Mouse (Mus musculus): ENCODE results near the gene Ftsj3. TPM values are rescaled to one million over a fixed set of nuclear protein-coding genes. Genes with fewer than 3 reads are reported as not detected.
"Not testable (repeated sequence)": the region's sequence is repeated elsewhere in the genome, so short reads cannot be mapped to it uniquely, and the experiment has no call there.

The Ftsj3 gene
- polyA plus RNA-seq, 1 experiment from 2014 or later = 102 TPM

DNA sequence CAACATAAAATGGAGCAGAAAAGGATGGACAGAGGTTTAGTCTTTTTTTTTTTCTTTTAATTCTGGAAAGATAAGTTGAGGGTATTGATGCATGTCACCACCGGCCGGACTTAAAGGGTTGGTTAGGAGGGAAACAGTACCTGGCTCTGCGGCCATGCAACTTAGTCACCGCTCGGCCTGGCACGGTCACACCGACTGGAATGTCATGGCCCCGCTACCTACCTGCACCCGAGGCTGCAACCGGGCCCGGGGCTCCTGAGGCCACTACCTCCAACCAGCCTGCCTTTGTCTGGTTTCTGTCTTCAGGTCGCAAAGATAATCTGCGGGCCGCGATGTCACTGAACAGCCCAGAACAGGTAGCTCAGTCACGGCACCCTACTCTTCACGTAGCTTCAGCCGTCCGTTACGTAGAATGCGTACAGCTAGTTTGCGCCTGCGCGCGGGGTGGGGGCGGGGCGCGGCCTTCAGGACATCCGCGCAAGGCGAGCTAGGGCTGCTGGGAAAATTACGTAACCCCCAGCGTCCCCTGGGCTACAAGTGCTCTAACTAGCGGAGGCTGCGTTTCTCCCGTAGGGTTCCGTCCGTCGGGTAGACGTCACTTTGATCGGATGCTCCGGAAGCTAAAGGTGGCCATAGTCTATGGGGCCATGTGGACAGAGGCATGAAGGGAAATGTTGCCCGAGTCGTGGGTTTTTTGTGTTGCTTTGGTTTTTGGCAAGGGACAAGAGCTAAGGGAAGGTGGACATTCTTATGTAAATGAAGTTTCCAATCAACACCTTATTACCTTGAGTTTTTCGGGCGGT is 39.8 kb downstream of the Ftsj3 start, which contains the start of gene Ccdc47:
Gene Ccdc47, minus strand, starts transcription at position 418 of the 803 bp plus-strand sequence.
- Histone ChIP-seq H3K36me3 (replicated peaks) (peaks cover 31% of the 10 kb centered on the region), H3K4me3 (peak within 1 kb of the TSS; percentile 79), H3K27me3 (ENCODE audit: poor library complexity, severe bottlenecking) (no peaks in the 10 kb centered on the region), H3K9me3 (no peaks in the 10 kb centered on the region), H3K27ac (peak within 1 kb of the TSS; percentile 94), H3K4me1 (peaks cover 27% of the 10 kb centered on the region)
- peak; percentile 97 for DNase-seq (ENCODE audit: extremely low spot score, low spot score)
- WGBS = under 1% methylated on average over 46 of the region's 46 CpGs

DNA sequence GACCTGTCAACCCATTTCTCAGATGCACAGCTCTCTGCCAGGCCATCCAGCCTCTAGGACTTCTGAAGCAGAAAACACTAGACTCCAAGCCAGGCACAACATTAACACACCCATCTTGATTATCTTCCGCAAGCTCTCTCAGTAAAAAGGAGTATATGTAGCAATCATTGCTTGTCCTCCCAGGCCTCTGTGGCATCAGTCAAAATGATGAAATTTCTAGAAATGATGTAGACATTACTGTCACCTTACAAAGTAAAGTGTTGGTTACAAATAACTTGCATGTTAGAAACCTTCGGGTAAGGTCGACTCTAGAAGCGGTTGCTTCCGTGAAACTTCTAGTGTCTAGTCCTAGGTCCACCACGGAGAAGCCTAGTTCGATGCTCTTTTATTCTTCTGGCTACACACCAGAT is 40.4 kb downstream of the Ftsj3 start:
- H3K27ac ChIP-seq = peak overlapping the region; percentile 94

DNA sequence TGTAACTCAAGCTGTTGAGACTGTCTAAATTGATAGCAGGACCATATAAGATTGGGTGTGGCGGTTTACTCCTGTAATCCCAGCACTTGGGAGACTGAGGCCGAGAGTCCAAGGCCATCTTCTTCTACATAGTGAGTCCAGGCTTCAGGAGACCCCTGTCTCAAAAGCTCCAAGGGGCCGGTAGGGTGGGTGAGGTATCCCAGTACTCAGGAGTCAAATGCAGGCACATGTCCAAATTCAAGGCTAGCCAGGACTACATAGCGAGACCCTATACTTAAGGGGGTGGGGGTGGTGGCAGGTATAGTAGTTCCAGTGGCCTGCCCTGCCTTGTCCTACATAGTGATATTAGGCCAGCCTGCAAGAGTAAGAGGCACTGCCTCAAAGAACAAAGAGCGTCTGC is 41.0 kb downstream of the Ftsj3 start:
- H3K4me3 ChIP-seq = peak overlapping the region; percentile 79
- H3K4me1 ChIP-seq = peaks cover 27% of the 10 kb centered on the region
- no peaks in the 10 kb centered on the region for H3K27me3 ChIP-seq (ENCODE audit: poor library complexity, severe bottlenecking)
- DNase-seq (ENCODE audit: extremely low spot score, low spot score) = no peak
- H3K9me3 ChIP-seq = no peaks in the 10 kb centered on the region
- no peak overlapping the region for H3K27ac ChIP-seq
- 94% methylated on average over 5 of the region's 5 CpGs for WGBS
- H3K36me3 ChIP-seq (replicated peaks) = peaks cover 44% of the 10 kb centered on the region

More for the DNA sequence above, 40.4 kb downstream of the Ftsj3 start:
- WGBS = 37% methylated on average over 7 of the region's 7 CpGs
- Histone ChIP-seq H3K9me3 (no peaks in the 10 kb centered on the region), H3K27me3 (ENCODE audit: poor library complexity, severe bottlenecking) (no peaks in the 10 kb centered on the region), H3K4me3 (peak overlapping the region; percentile 79), H3K36me3 (replicated peaks) (peaks cover 38% of the 10 kb centered on the region), H3K4me1 (peaks cover 27% of the 10 kb centered on the region)
- no peak for DNase-seq (ENCODE audit: extremely low spot score, low spot score)

DNA sequence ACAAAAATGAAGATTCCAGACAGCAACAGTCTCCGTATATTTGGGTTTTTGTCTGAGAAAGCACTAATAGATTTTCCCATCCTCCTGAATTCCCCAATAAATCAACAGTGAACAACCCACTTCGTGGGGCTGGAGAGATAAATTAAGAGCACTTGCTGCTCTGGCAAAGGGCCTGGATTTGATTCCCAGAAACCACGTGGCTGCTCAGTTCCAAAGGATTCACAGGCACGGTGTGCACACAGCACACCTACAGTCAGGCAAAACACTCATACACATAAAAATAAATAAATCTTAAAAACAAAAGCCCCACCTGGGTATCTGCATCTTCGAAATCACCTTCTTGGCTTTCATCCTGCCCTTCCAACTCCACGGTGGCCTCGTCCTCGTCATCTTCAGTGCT is 43.1 kb downstream of the Ftsj3 start:
- Histone ChIP-seq H3K36me3 (replicated peaks) (peaks cover 64% of the 10 kb centered on the region), H3K9me3 (no peaks in the 10 kb centered on the region), H3K27ac (no peak overlapping the region), H3K4me3 (no peak overlapping the region), H3K27me3 (ENCODE audit: poor library complexity, severe bottlenecking) (no peaks in the 10 kb centered on the region), H3K4me1 (peaks cover 15% of the 10 kb centered on the region)
- no peak for DNase-seq (ENCODE audit: extremely low spot score, low spot score)
- 95% methylated on average over 8 of the region's 8 CpGs for WGBS

- 88% methylated on average over 5 of the region's 5 CpGs for whole genome bisulfite sequencing
- DNase-seq (ENCODE audit: extremely low spot score, low spot score) = no peak
- peaks cover 96% of the 10 kb centered on the region for H3K36me3 ChIP-seq (replicated peaks)
- no peak within 1 kb of the TSS for H3K27ac ChIP-seq
- H3K4me3 ChIP-seq = no peak within 1 kb of the TSS
- H3K9me3 ChIP-seq = no peaks in the 10 kb centered on the region
- no peaks in the 10 kb centered on the region for H3K4me1 ChIP-seq
- no peaks in the 10 kb centered on the region for H3K27me3 ChIP-seq (ENCODE audit: poor library complexity, severe bottlenecking)
Observed at GRCm38 (mm10) chr11:106202123-106202465, 53.8 kb downstream of the Ftsj3 start, which contains the start of gene Strada. TSS of gene Strada (minus strand) at chr11:106202168.

DNA sequence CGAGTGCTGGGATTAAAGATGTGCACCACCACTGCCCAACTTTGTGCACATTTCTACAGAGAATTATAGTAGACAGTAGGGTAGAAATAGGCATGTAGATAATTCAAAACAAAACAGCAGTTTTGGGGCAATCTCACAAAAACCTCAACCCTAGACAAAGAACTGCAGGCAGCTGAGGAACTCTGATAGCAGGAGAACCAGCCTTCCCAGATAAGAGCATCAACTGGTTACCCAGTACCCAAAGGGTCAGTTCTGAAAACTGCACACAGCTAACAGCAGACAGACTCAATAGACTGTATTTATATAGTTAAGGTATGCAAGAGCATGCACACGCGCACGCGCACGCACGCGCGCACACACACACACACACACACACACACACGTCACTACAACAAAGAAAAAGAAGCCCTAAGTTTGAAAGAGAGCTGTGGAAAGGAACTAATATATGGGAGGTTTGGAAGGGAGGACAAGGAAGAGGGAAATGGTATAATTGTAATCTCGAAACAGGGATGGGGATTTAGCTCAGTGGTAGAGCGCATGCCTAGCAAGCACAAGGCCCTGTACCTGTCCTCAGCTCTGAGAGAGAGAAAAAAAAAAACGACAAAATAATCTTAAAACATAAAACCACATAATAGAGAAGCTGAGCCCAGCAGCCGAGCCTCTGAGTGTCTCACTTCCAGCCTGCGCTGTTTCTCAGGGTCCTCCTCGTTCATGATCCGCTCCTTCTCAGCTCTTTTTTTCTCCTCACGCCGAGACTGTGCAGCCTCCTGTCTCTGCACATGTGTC is 54.3 kb downstream of the Ftsj3 start:
- 94% methylated on average over 19 of the region's 19 CpGs for WGBS
- Histone ChIP-seq H3K4me1 (no peaks in the 10 kb centered on the region), H3K9me3 (no peaks in the 10 kb centered on the region), H3K27ac (no peak overlapping the region), H3K27me3 (ENCODE audit: poor library complexity, severe bottlenecking) (no peaks in the 10 kb centered on the region), H3K36me3 (replicated peaks) (peaks cover 96% of the 10 kb centered on the region), H3K4me3 (no peak overlapping the region)
- no peak for DNase-seq (ENCODE audit: extremely low spot score, low spot score)

DNA sequence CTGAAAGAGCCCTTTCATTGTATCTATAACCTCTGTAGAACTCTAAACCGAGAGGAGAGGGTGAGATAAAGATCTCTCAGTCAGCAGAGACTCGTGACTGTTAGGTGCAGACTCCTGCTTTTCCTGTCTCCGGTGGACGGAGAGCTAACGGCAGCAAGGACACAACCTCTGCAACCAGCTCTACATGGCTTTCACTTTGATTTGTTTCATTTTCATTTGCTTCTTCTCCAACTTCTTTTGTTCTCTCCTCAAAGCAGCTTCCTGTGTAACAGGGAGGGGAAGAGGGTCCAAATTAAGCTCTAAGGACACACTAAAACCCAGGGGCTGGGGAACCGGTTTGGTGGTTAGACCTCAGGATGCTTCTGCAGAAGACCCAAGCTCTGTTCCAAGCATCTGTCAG is 55.1 kb downstream of the Ftsj3 start:
- Histone ChIP-seq H3K4me3 (no peak overlapping the region), H3K27ac (no peak overlapping the region), H3K4me1 (no peaks in the 10 kb centered on the region), H3K27me3 (ENCODE audit: poor library complexity, severe bottlenecking) (no peaks in the 10 kb centered on the region), H3K9me3 (no peaks in the 10 kb centered on the region), H3K36me3 (replicated peaks) (peaks cover 92% of the 10 kb centered on the region)
- DNase-seq (ENCODE audit: extremely low spot score, low spot score) = no peak
- 88% methylated on average over 6 of the region's 6 CpGs for WGBS

- H3K9me3 ChIP-seq; DNase-seq (ENCODE audit: extremely low spot score, low spot score); H3K27ac ChIP-seq; H3K4me1 ChIP-seq; H3K27me3 ChIP-seq (ENCODE audit: poor library complexity, severe bottlenecking); H3K4me3 ChIP-seq: not testable (repeated sequence)
- peaks cover 85% of the 10 kb centered on the region for H3K36me3 ChIP-seq (replicated peaks)
- WGBS = 92% methylated on average over 7 of the region's 7 CpGs
Observed at GRCm38 (mm10) chr11:106199997-106200396, 55.9 kb downstream of the Ftsj3 start.

Other genes with a start within 250 kb of the Ftsj3 start
- gene Kcnh6, start 248.0 kb downstream of the Ftsj3 start, polyA plus RNA-seq (2016; fragmentation: Nextera tagmentation; extraction: Ambion mirVana) = 0.39 and 0.58 TPM in 2 replicates
- gene Dcaf7, start 219.2 kb downstream of the Ftsj3 start, polyA plus RNA-seq (2016; fragmentation: Nextera tagmentation; extraction: Ambion mirVana) = 84.0 and 87.1 TPM in 2 replicates
- 15.1 and 15.4 TPM in 2 replicates for gene Taco1, start 190.0 kb downstream of the Ftsj3 start, polyA plus RNA-seq (2016; fragmentation: Nextera tagmentation; extraction: Ambion mirVana)
- gene Map3k3, start 171.5 kb downstream of the Ftsj3 start, polyA plus RNA-seq (2016; fragmentation: Nextera tagmentation; extraction: Ambion mirVana) = 16.1 and 18.2 TPM in 2 replicates
- 0.82 TPM in 1 of 2 replicates, not detected in the other for gene Gm10840, start 95.2 kb downstream of the Ftsj3 start, polyA plus RNA-seq (2016; fragmentation: Nextera tagmentation; extraction: Ambion mirVana)
- 364 and 375 TPM in 2 replicates for gene Limd2, start 95.2 kb downstream of the Ftsj3 start, polyA plus RNA-seq (2016; fragmentation: Nextera tagmentation; extraction: Ambion mirVana)
- 41.4 and 41.9 TPM in 2 replicates for gene Strada, start 53.9 kb downstream of the Ftsj3 start, polyA plus RNA-seq (2016; fragmentation: Nextera tagmentation; extraction: Ambion mirVana)
- gene Ccdc47, start 39.7 kb downstream of the Ftsj3 start, polyA plus RNA-seq (2016; fragmentation: Nextera tagmentation; extraction: Ambion mirVana) = 77.3 and 77.4 TPM in 2 replicates
- gene Ddx42, start 39.2 kb downstream of the Ftsj3 start, polyA plus RNA-seq (2016; fragmentation: Nextera tagmentation; extraction: Ambion mirVana) = 105 and 109 TPM in 2 replicates
- gene Psmc5, start 75 bp upstream of the Ftsj3 start, polyA plus RNA-seq (2016; fragmentation: Nextera tagmentation; extraction: Ambion mirVana) = 431 and 435 TPM in 2 replicates
- 20.5 and 20.7 TPM in 2 replicates for gene Smarcd2, start 16.9 kb upstream of the Ftsj3 start, polyA plus RNA-seq (2016; fragmentation: Nextera tagmentation; extraction: Ambion mirVana)
- 0.15 TPM in 2 replicates for gene Tcam1, start 20.6 kb upstream of the Ftsj3 start, polyA plus RNA-seq (2016; fragmentation: Nextera tagmentation; extraction: Ambion mirVana)
- gene Gh, start 45.8 kb upstream of the Ftsj3 start, polyA plus RNA-seq (2016; fragmentation: Nextera tagmentation; extraction: Ambion mirVana) = not detected in 2 replicates
- 0.82 and 1.2 TPM in 2 replicates for gene Cd79b, start 58.7 kb upstream of the Ftsj3 start, polyA plus RNA-seq (2016; fragmentation: Nextera tagmentation; extraction: Ambion mirVana)
- 0.07 TPM in 1 of 2 replicates, not detected in the other for gene Scn4a, start 97.2 kb upstream of the Ftsj3 start, polyA plus RNA-seq (2016; fragmentation: Nextera tagmentation; extraction: Ambion mirVana)
- gene Prr29, start 109.4 kb upstream of the Ftsj3 start, polyA plus RNA-seq (2016; fragmentation: Nextera tagmentation; extraction: Ambion mirVana) = not detected in 2 replicates
- gene Icam2, start 132.0 kb upstream of the Ftsj3 start, polyA plus RNA-seq (2016; fragmentation: Nextera tagmentation; extraction: Ambion mirVana) = 14.8 and 17.5 TPM in 2 replicates
- gene Ern1, start 231.8 kb upstream of the Ftsj3 start, polyA plus RNA-seq (2016; fragmentation: Nextera tagmentation; extraction: Ambion mirVana) = 4.6 and 5.3 TPM in 2 replicates